Mouse (Mus musculus) layer of hippocampus, postnatal 25 days (tissue): ENCODE data around the gene Sdhaf1. TPM values are rescaled to one million over a fixed set of nuclear protein-coding genes. Genes with fewer than 3 reads are reported as not detected.

Experiments used
- DNase-seq, 2 experiments: peaks; one replicate each; pipeline ENCODE4 v3.0.0; 2022; ENCODE audit warnings: mixed read lengths in 2 of 2, low spot score in 1 of 2; ENCODE audit errors: extremely low spot score in 1 of 2
- total RNA-seq, 2 experiments: library from RNA; stranded (reverse); gene quantifications; 2 replicates each; pipeline ENCODE4 v1.2.3; 2021

Sdhaf1 gene
- total RNA-seq, 2 experiments from 2014 or later: 7.8 to 7.9 TPM

GRCm38 (mm10) chr7:30327140-30327539, 3.4 kb upstream of the Sdhaf1 start:
- DNase-seq: no peak

- DNase-seq: no peak
Observed at GRCm38 (mm10) chr7:30326427-30326826, 2.7 kb upstream of the Sdhaf1 start.

GRCm38 (mm10) chr7:30325364-30325763, 1.7 kb upstream of the Sdhaf1 start:
- peak in 1 of 2 experiments; percentile 52 for DNase-seq

GRCm38 (mm10) chr7:30324300-30324944, 727 bp upstream of the Sdhaf1 start:
- DNase-seq: no peak

GRCm38 (mm10) chr7:30322865-30323264, 830 bp downstream of the Sdhaf1 start:
- DNase-seq: no peak

GRCm38 (mm10) chr7:30322285-30322667, 1.4 kb downstream of the Sdhaf1 start:
- peak; percentile 88 to 89 for DNase-seq

- DNase-seq: peak in 1 of 2 experiments; percentile 46
Observed at GRCm38 (mm10) chr7:30321539-30322284, 2.0 kb downstream of the Sdhaf1 start, which contains the start of gene E130208F15Rik. Gene E130208F15Rik (plus strand): TSS chr7:30321740.

GRCm38 (mm10) chr7:30320946-30321345, 2.7 kb downstream of the Sdhaf1 start:
- DNase-seq: no peak

- DNase-seq: no peak
Observed at GRCm38 (mm10) chr7:30318142-30318541, 5.6 kb downstream of the Sdhaf1 start.

- DNase-seq: no peak
Observed at GRCm38 (mm10) chr7:30315559-30316529, 7.9 kb downstream of the Sdhaf1 start.

GRCm38 (mm10) chr7:30314721-30315155, 9.0 kb downstream of the Sdhaf1 start, which contains the start of gene Syne4:
Gene Syne4 (plus strand): TSS chr7:30314807.
- DNase-seq: no peak

- DNase-seq: no peak
Observed at GRCm38 (mm10) chr7:30313666-30314320, 9.9 kb downstream of the Sdhaf1 start.

- DNase-seq: no peak
Observed at GRCm38 (mm10) chr7:30310136-30310535, 13.6 kb downstream of the Sdhaf1 start.

- no peak for DNase-seq
Observed at GRCm38 (mm10) chr7:30309395-30310129, 14.1 kb downstream of the Sdhaf1 start.

GRCm38 (mm10) chr7:30308076-30309005, 15.4 kb downstream of the Sdhaf1 start, which contains the start of gene Alkbh6:
Gene Alkbh6 (plus strand): TSS chr7:30308717.
- DNase-seq: peak; percentile 77 to 78

GRCm38 (mm10) chr7:30306083-30306779, 17.5 kb downstream of the Sdhaf1 start:
- no peak for DNase-seq

- peak in 1 of 2 experiments; percentile 58 for DNase-seq
Observed at GRCm38 (mm10) chr7:30300914-30301313, 22.8 kb downstream of the Sdhaf1 start.

- no peak for DNase-seq
Observed at GRCm38 (mm10) chr7:30297266-30297665, 26.4 kb downstream of the Sdhaf1 start.
